Mouse (Mus musculus) adrenal gland, postnatal 14 days (tissue): ENCODE measurements around the gene Tmem235. TPM values are rescaled to one million over a fixed set of nuclear protein-coding genes. Genes with fewer than 3 reads are reported as not detected.
"Not testable (repeated sequence)": the region's sequence is repeated elsewhere in the genome, so short reads cannot be mapped to it uniquely, and the experiment has no call there.

ENCODE experiments used
- DNase-seq: peaks from one replicate; pipeline ENCODE4 v3.0.0; 2021; ENCODE audit warnings: mixed read lengths
- long read RNA-seq, 2 experiments: library from polyadenylated mRNA; stranded (forward); transcript quantifications; one replicate each; pipeline ENCODE4 v2.0.0; 2021
- total RNA-seq: library from RNA; stranded (reverse); gene quantifications from 2 replicates; pipeline ENCODE4 v1.2.3, GENCODE M21; 2021

Tmem235 gene
- total RNA-seq: not detected in 2 replicates
- long read RNA-seq, experiment 1: 0 reads
- long read RNA-seq, experiment 2: 0 reads

DNA sequence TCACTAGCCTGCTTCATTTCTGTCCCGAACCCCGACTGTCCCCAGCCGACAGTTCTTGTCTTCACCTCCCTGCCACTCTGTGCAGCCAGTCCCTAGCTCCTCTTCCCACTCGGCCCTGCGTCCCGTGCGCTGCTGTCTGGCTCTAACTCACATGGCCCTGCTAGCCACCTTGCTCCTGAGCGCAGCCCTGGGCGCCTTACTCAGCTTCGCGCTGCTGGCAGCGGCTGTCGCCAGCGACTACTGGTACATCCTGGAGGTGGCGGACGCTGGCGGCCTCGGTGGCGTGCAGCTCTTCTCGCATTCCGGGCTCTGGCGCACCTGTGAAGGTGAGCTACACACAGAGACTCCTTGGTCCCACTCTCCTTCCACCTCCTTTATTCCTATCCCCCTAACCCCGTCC is at the start of gene Tmem235:
TSS of gene Tmem235 (plus strand) at position 152 of the 400 bp plus-strand sequence.
- no peak for DNase-seq

DNA sequence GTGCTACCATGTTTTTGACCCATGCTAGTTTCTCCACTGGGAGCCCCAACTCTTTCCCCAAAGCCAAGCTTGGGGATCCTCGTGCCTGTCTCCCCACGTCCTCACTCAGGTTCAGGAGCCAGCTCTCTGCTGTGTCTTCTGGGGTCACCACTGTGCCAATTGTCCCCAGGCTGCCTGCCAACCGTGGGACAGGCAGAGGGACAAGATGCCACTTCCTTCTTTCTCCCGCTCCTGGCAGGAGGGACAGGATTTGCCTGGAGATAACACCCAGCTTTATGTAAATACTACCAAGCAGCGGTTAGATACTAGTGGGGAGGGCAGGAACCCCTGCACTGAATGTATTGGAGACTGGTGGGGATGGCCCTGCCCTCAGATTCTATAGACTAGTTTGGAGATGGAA is 46.7 kb upstream of the Tmem235 start:
- no peak for DNase-seq

GRCm38 (mm10) chr11:117814704-117815366 is 45.7 kb upstream of the Tmem235 start:
- DNase-seq: peak; percentile 4

- DNase-seq: not testable (repeated sequence)
Measured at GRCm38 (mm10) chr11:117815850-117816249, 44.7 kb upstream of the Tmem235 start.

- DNase-seq: no peak
Measured at GRCm38 (mm10) chr11:117816389-117816996, 44.1 kb upstream of the Tmem235 start.

- DNase-seq: no peak
Measured at GRCm38 (mm10) chr11:117819095-117819494, 41.5 kb upstream of the Tmem235 start.

- no peak for DNase-seq
Measured at GRCm38 (mm10) chr11:117820173-117820572, 40.4 kb upstream of the Tmem235 start.

GRCm38 (mm10) chr11:117821868-117822267 is 38.7 kb upstream of the Tmem235 start:
- DNase-seq: peak; percentile 58

DNA sequence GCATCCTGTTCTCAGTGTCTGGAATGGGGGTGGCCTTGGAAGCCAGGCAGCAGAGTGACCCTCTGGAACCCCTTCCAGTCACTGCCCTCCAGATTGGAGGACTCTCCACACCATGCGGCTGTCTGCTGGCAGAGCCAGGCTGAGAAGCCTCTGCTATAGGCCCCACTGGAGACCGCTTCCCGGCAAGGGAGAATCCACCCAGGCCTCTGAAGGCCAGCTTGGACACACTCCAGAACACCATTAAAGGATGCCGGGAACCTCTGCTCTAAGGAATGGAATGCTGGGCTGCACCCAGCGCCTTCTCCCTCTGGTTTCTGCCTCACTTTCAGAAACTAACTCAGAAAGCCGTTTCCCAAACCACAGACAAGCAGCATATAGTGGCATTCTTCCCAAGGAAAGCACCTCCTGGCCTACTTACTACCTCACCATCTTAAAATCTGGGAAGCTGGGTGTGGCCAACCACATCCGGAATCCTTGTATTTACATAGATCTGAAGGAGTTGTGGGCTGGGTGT is 37.8 kb upstream of the Tmem235 start:
- peak; percentile 32 for DNase-seq

- DNase-seq: peak; percentile 2
Measured at GRCm38 (mm10) chr11:117823411-117823810, 37.1 kb upstream of the Tmem235 start.

DNA sequence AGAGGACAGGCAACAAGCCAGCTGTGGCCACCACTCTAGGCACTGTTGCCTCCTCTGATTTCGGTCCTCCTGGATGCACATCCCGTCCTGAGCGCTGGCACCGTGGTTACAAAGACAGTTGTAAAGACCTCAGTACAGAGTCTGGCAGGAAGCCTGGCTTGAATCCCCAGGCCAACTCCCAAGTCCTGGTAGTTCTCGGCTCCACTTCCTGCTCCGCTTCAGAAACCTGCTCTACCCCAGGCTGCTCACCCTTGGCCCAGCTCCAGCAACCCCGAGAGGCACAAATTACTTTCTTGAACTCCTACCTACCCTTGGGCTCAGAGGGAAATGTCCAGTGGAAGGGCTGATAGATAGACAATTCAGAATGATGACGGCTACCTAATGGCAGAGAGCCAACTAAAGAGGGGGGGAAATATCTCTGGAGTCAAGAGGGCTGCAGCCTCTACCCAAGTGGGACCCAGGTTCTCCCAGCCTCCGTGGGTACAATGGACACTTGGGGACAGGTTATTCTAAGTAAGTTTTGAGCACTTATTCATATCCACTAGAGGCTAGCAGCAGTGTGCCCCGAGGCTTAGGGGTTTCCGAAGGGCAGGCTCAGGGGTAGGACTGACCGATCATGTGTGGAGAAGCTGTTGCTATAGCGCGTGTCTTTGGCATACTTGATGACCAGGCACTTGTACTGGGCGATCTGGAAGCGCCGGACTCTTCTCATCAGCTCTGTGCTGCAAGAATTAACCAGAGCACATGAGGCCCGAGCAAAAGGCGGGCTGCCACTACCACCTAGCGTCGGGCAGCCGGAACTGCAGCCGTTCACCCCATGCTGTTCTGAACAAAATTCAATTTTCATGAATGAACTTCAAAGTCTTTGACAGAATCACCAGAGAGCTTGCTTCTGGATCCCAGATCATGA is 36.2 kb upstream of the Tmem235 start:
- DNase-seq: peak; percentile 87

- DNase-seq: peak; percentile 85
Measured at GRCm38 (mm10) chr11:117825333-117826101, 35.0 kb upstream of the Tmem235 start, which contains the start of the genes Afmid and Tk1. Afmid (plus strand) TSS chr11:117825924. Tk1 (minus strand) TSS chr11:117826092.

GRCm38 (mm10) chr11:117826164-117826563 is 34.4 kb upstream of the Tmem235 start:
- DNase-seq: peak; percentile 47

DNA sequence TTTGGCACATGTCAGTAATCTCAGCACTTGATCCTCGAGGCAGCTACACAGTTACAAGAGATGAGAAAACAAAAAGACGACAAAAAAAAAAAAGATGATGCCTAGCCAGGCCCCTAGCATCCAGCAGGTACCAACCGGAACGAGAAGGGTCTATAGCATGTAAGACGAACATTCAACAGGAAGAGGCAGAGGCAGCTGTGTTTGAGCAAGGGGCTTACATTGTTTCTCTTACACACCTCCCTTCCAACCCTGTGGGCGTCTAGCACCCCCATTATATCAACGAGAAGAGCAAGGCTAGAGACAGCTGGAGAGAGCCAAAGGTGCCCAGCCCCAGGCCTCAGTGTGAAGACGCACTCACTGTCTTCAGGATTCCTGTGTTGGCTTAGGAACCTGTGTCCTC is 33.6 kb upstream of the Tmem235 start:
- no peak for DNase-seq

GRCm38 (mm10) chr11:117827386-117827785 is 33.2 kb upstream of the Tmem235 start:
- DNase-seq: peak; percentile 3

GRCm38 (mm10) chr11:117828149-117828887 is 32.2 kb upstream of the Tmem235 start:
- DNase-seq: peak; percentile 59

DNA sequence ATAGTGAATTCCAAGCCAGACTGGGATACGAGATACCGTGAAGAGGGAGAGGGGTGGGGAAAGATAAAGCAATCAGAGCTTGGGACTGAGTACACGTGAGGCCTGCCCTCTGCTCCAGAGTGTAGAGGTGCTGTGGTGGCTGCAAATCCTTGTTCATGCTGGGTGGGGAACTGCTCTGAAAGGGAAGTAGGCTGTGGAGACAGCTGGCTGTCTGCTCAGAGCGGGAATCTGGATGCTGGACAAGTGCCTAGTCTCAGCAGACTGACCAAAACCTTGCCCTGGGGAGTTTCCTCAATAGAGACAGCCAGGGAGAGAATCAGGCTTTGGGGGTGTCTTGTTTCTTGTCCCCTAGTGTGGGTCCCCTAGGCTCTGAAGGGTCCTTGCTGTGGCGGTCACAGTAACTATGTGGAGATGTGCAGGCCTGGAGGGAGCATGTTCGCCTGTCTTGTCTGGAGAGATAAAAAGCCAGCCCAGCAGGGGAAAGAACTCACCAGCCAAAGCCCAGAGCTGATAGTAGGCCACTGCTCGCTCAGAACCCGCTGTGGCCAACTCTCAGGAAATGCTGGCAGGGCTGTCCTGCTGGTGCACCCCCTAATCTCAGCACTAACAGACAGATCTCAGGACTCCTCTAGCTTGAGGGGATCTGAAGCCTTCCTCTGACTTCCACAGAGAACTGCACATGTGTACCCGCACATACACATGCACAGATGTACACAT is 31.5 kb upstream of the Tmem235 start:
- peak; percentile 70 for DNase-seq

- peak; percentile 75 for DNase-seq
Measured at GRCm38 (mm10) chr11:117829671-117830215, 30.8 kb upstream of the Tmem235 start.

DNA sequence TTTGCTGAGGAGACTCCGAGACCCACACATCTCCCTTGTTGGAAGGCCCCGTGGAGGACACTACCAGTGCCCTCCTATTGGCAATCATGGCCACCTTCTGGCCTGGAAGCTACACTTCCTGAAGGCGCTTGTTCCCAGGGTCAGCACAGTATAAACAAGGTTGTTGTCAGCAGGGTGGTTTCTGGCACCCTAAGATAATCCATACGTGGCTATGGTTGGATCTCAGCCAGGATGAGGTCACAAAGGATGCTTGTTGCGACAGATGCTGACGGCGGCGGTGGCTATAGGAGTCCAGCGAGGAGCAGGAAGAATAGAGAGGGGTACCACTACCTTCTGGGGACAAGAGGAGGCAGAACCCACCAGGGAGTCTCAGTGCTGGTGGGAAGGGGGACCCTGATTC is 30.2 kb upstream of the Tmem235 start:
- DNase-seq: no peak
